Mouse (Mus musculus) intestine, postnatal 0 days (tissue): Measurements from ENCODE around the gene S1pr4. TPM values are rescaled to one million over a fixed set of nuclear protein-coding genes. Genes with fewer than 3 reads are reported as not detected.

Experiments
- ATAC-seq: fragments of 200-750 bp; cut with Nextera tagmentation; 2 replicates; pipeline ENCODE4 v1.8.0; 2017; ENCODE audit warnings: mild to moderate bottlenecking, moderate TSS enrichment, moderate library complexity
- H3K27ac ChIP-seq: fragments of 300-500 bp; sonication (generic); 2 replicates; pipeline ENCODE4 v1.5.1; 2014; ENCODE audit warnings: mild to moderate bottlenecking, low read depth, low read length, moderate library complexity
- H3K27me3 ChIP-seq: fragments of 300-500 bp; sonication (generic); replicated peaks from 2 replicates; pipeline ENCODE4 v1.6.1; 2014; ENCODE audit warnings: low read length, mixed read lengths; ENCODE audit not compliant: control insufficient read depth, insufficient read depth
- H3K36me3 ChIP-seq: fragments of 300-500 bp; sonication (generic); 2 replicates; pipeline ENCODE4 v1.6.1; 2014; ENCODE audit warnings: mild to moderate bottlenecking, moderate library complexity; ENCODE audit not compliant: control insufficient read depth, insufficient read depth
- H3K4me1 ChIP-seq: fragments of 300-500 bp; sonication (generic); replicated peaks from 2 replicates; pipeline ENCODE4 v1.6.1; 2014; ENCODE audit warnings: antibody characterized with exemption, low read length, mixed read lengths; ENCODE audit not compliant: control insufficient read depth, insufficient read depth
- H3K4me2 ChIP-seq: fragments of 300-500 bp; sonication (generic); replicated peaks from 2 replicates; pipeline ENCODE4 v1.6.1; 2014; ENCODE audit warnings: low read depth, mild to moderate bottlenecking, moderate library complexity
- H3K4me3 ChIP-seq: fragments of 300-500 bp; sonication (generic); 2 replicates; pipeline ENCODE4 v1.5.1; 2014; ENCODE audit warnings: low read depth, low read length
- H3K9ac ChIP-seq: fragments of 300-500 bp; sonication (generic); 2 replicates; pipeline ENCODE4 v1.6.1; 2014; ENCODE audit warnings: mild to moderate bottlenecking, low read depth, low read length
- H3K9me3 ChIP-seq: fragments of 300-500 bp; sonication (generic); 2 replicates; pipeline ENCODE4 v1.6.1; 2016; ENCODE audit warnings: mixed run types; ENCODE audit not compliant: control insufficient read depth
- CTCF ChIP-seq: sonication (generic); IDR thresholded peaks from 2 replicates; pipeline ENCODE4 v1.5.1; 2016; ENCODE audit warnings: low read depth, mild to moderate bottlenecking, control low read depth, antibody characterized with exemption, moderate library complexity
- WGBS: fragments of 180-500 bp; shearing (Covaris S2); extraction: QIAGEN DNeasy Blood & Tissue Kit; methylation state at CpG from one replicate; pipeline ENCODE4 v1.1.7; 2014; 5-methylcytosine and 5-hydroxymethylcytosine counted together
- polyA plus RNA-seq: library from polyadenylated mRNA; unstranded; fragments of >200 nt; fragmentation: Nextera tagmentation; extraction: Ambion mirVana; gene quantifications from 2 replicates; pipeline ENCODE4 v1.2.1, GENCODE M21; 2015

The S1pr4 gene
- polyA plus RNA-seq, 1 experiment from 2014 or later: 0.74 TPM

GRCm38 (mm10) chr10:81474461-81474860 is 25.5 kb downstream of the S1pr4 start:
- Histone ChIP-seq H3K4me3 (no peak overlapping the region), H3K36me3 (no peaks in the 10 kb centered on the region), H3K9ac (no peak overlapping the region), H3K4me1 (no peaks in the 10 kb centered on the region), H3K27ac (no peak overlapping the region), H3K27me3 (peaks cover 54% of the 10 kb centered on the region), H3K9me3 (no peaks in the 10 kb centered on the region), H3K4me2 (no peak overlapping the region)
- ATAC-seq: no peak
- WGBS: 73% methylated on average over 10 of the region's 10 CpGs
- TF ChIP-seq CTCF: no peak

DNA sequence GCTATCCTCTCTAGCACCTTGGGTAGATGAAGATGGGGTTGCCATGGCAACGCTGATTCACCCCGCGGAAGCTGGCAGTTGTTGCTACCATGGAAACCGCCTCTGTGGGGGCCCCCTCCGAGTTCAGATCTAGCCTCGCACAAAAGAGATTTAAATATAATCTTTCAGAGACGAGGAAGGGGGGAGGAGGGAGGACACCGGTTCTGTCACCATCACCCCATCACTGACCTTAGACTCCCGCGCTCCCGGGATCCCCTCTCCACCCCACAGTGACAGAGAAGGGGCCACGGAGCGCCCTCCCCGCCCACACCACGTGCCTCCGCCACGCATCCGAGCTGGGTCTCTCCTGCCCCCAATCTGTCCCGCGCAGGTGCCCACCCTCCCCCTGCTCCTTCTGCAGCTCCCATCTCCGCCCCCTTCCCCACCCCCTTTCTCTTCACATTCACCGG is 26.9 kb downstream of the S1pr4 start:
- ATAC-seq: no peak
- H3K9me3 ChIP-seq: no peaks in the 10 kb centered on the region
- no peak overlapping the region for H3K4me3 ChIP-seq
- H3K27me3 ChIP-seq: peaks cover 51% of the 10 kb centered on the region
- H3K9ac ChIP-seq: no peak overlapping the region
- no peak overlapping the region for H3K4me2 ChIP-seq
- H3K27ac ChIP-seq: no peak overlapping the region
- WGBS: 3% methylated on average over 21 of the region's 22 CpGs
- TF ChIP-seq CTCF: no peak
- H3K4me1 ChIP-seq: no peaks in the 10 kb centered on the region
- H3K36me3 ChIP-seq: no peaks in the 10 kb centered on the region

DNA sequence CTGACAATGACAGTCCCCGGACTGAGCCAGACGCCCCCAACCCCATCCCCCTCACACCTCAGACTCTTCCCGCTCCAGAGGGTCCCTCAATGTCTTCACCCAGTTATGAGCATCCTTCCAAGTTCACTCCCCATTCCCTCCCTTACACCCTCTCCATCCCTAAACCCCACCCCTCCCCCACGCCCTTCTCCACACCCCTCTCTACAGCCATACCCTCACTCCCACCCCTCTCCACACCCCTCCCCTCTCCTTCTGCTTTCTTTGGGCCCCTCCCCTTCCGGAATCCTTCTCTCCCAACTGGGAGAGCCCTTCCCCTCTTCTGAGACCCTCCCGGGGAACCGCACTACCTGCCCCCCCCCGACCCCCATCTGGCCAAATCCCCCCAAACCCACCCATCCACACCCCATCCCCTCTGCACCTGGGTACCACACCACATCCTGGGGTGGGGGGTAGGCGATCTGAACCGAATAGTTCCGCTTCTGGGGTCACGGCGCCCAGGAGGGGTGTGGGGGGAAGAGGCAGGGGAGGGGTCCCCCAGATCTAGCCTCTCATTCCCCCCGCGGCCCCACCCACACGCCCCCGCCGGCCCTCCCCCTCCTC is 27.4 kb downstream of the S1pr4 start:
- no peaks in the 10 kb centered on the region for H3K36me3 ChIP-seq
- no peak overlapping the region for H3K4me2 ChIP-seq
- no peak for TF ChIP-seq CTCF
- 12% methylated on average over 18 of the region's 18 CpGs for WGBS
- H3K27me3 ChIP-seq: peaks cover 46% of the 10 kb centered on the region
- H3K4me3 ChIP-seq: no peak overlapping the region
- no peak for ATAC-seq
- H3K4me1 ChIP-seq: no peaks in the 10 kb centered on the region
- H3K9ac ChIP-seq: no peak overlapping the region
- no peaks in the 10 kb centered on the region for H3K9me3 ChIP-seq
- H3K27ac ChIP-seq: no peak overlapping the region

DNA sequence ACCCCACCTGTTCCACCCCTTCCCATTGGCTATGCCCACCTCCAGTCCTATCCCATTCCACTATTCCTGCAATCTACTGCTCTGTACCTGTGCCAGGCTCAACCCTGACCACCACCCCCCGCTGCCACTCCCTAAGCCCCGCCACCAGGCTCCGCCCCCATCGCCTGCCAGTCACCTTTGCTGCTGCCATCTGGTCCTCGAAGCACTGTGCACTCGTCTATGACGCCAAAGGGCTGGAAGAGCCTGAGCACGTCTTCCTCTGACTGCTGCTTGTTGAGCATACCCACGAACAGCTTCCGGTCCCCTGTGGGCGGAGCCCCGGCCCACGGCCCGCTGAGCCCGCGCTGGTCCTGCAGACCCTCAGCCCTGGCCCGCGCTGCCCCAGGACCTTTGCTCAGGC is 29.5 kb downstream of the S1pr4 start:
- H3K9me3 ChIP-seq: no peaks in the 10 kb centered on the region
- H3K4me1 ChIP-seq: no peaks in the 10 kb centered on the region
- ATAC-seq: no peak
- H3K4me2 ChIP-seq: no peak overlapping the region
- H3K27ac ChIP-seq: no peak overlapping the region
- peaks cover 35% of the 10 kb centered on the region for H3K27me3 ChIP-seq
- TF ChIP-seq CTCF: no peak
- H3K36me3 ChIP-seq: no peaks in the 10 kb centered on the region
- H3K9ac ChIP-seq: no peak overlapping the region
- WGBS: 41% methylated on average over 18 of the region's 18 CpGs
- H3K4me3 ChIP-seq: no peak overlapping the region

DNA sequence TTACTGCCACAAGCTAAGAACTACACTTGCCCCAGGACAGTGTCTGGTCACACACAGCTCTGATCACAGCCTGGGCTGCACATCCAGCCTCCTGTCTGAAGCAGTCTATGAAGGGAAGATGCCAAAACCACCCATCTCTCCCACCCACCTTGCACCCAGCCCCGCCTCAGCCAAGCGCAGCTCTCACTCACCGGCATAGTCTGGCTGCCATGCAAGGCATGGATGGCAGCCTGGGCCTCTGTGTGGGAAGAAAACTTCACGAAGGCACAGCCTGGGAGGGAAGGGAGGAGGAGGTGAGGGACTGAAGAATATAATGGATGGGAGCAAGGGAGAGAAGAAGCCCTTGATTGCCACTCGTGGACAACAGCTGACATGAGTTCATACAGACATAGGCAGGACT is 30.7 kb downstream of the S1pr4 start:
- H3K9ac ChIP-seq: no peak overlapping the region
- no peak overlapping the region for H3K4me2 ChIP-seq
- H3K27ac ChIP-seq: no peak overlapping the region
- ATAC-seq: no peak
- peaks cover 2% of the 10 kb centered on the region for H3K4me1 ChIP-seq
- no peaks in the 10 kb centered on the region for H3K36me3 ChIP-seq
- peaks cover 33% of the 10 kb centered on the region for H3K27me3 ChIP-seq
- TF ChIP-seq CTCF: no peak
- H3K9me3 ChIP-seq: no peaks in the 10 kb centered on the region
- H3K4me3 ChIP-seq: no peak overlapping the region
- WGBS: 78% methylated on average over 5 of the region's 5 CpGs

- Histone ChIP-seq H3K9ac (no peak overlapping the region), H3K4me3 (no peak overlapping the region), H3K4me1 (peaks cover 4% of the 10 kb centered on the region), H3K4me2 (no peak overlapping the region), H3K9me3 (no peaks in the 10 kb centered on the region), H3K27ac (no peak overlapping the region), H3K36me3 (no peaks in the 10 kb centered on the region), H3K27me3 (peaks cover 29% of the 10 kb centered on the region)
- TF ChIP-seq CTCF: no peak
- no peak for ATAC-seq
- WGBS: 85% methylated on average over 16 of the region's 16 CpGs
Measured at GRCm38 (mm10) chr10:81467670-81468235, 32.2 kb downstream of the S1pr4 start.

DNA sequence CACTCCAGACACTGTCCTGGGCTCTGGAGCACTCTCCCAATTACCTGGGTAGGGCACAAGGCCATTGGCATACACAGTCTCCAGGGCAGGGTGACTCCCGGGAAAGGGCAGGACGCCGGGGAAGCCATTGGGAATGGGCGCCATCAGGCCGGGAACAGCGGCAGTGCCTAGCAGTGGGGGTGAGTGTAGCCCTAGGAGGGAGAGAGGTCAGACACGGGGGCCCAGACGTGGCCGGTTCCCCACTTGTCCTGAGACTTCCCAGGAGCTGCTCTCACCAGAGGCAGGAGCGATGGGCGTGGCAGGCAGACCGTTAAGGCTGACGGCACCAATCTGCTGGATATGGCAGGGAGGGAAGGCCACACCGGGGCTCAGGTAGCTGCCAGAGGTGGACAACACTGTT is 33.1 kb downstream of the S1pr4 start:
- no peak for ATAC-seq
- Histone ChIP-seq H3K4me3 (no peak overlapping the region), H3K9me3 (no peaks in the 10 kb centered on the region), H3K4me2 (no peak overlapping the region), H3K36me3 (no peaks in the 10 kb centered on the region), H3K9ac (no peak overlapping the region), H3K27ac (no peak overlapping the region), H3K4me1 (peaks cover 4% of the 10 kb centered on the region), H3K27me3 (peaks cover 34% of the 10 kb centered on the region)
- no peak for TF ChIP-seq CTCF
- WGBS: 49% methylated on average over 14 of the region's 14 CpGs
